ENCODE assay signal across 8 mouse cellular contexts in the genomic region with DNA sequence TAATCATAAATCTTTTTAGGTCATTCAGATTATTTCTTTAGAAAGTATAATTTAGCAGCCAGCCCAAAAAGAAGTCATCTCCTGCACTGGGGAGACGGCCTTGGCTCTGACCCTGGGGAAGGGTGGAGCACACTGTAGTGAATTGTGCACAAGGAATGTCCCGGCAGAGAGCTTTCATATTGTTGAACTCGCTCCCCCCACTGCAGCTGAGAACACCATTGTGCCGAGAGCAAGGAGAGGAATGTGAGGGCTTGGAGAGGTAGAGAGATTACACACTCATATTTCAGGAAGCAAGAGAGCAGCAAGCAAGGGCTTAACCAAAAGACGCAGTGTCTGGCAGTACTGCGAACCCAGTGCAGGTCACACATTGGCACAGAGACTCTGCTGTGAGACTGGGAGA.
A peak's percentile ranks its signal among the peaks of the same experiment; 100 is the strongest.
DNase-seq lines count a peak whose midpoint lies in the region; ATAC-seq and TF ChIP-seq lines count a peak whose summit lies in the region.

No protein-coding gene starts in this region.

- ATAC-seq in forebrain, postnatal 0 days, result no peak
- peak; percentile 52 for ATAC-seq in embryonic facial prominence, embryonic 15.5 days (ENCODE audit: insufficient number of reproducible peaks, low FRiP score, low TSS enrichment, low read depth)
- ATAC-seq in hindbrain, embryonic 12.5 days (ENCODE audit: low FRiP score), result no peak
- ATAC-seq in lung, embryonic 16.5 days (ENCODE audit: low read depth), result peak; percentile 87

- DNase-seq in forebrain, embryonic 10.5 days (ENCODE audit: extremely low spot score, low spot score), result no peak
- no peak for DNase-seq in forebrain, postnatal 0 days
- DNase-seq in right cerebral cortex, postnatal 36 days (ENCODE audit: low spot score in 2 of 2), result no peak
- no peak for DNase-seq in layer of hippocampus, adult 11-12 months (ENCODE audit: low spot score)
- DNase-seq in frontal cortex, postnatal 25 days (ENCODE audit: low spot score in 2 of 2), result no peak

- H3K9me3 ChIP-seq in forebrain, embryonic 10.5 days, result peaks cover 11% of the 10 kb centered on the region
- H3K9me3 ChIP-seq in forebrain, postnatal 0 days (ENCODE audit: low read length), result no peaks in the 10 kb centered on the region
- H3K9me3 ChIP-seq in embryonic facial prominence, embryonic 15.5 days (replicated peaks), result no peaks in the 10 kb centered on the region
- peaks cover 4% of the 10 kb centered on the region; the same call in 1 of the 2 replicates for H3K9me3 ChIP-seq in hindbrain, embryonic 12.5 days (replicated peaks)
- peaks cover 4% of the 10 kb centered on the region; the same call in 1 of the 2 replicates for H3K9me3 ChIP-seq in lung, embryonic 16.5 days (ENCODE audit: control insufficient read depth, low read length)

- no peak overlapping the region for H3K4me3 ChIP-seq in forebrain, embryonic 10.5 days
- H3K4me3 ChIP-seq in forebrain, postnatal 0 days (ENCODE audit: low read depth, low read length), result no peak overlapping the region
- no peak overlapping the region for H3K4me3 ChIP-seq in embryonic facial prominence, embryonic 15.5 days (replicated peaks)
- no peak overlapping the region for H3K4me3 ChIP-seq in hindbrain, embryonic 12.5 days
- no peak overlapping the region for H3K4me3 ChIP-seq in lung, embryonic 16.5 days (ENCODE audit: low read length)

- H3K27ac ChIP-seq in forebrain, embryonic 10.5 days, result peak overlapping the region; percentile 82
- no peak overlapping the region for H3K27ac ChIP-seq in forebrain, postnatal 0 days (ENCODE audit: low read depth, low read length)
- H3K27ac ChIP-seq in embryonic facial prominence, embryonic 15.5 days (replicated peaks), result peak overlapping the region; percentile 78
- 0 out of 2 replicates have a peak overlapping the region, but pooled peaks have one; percentile 23 for H3K27ac ChIP-seq in hindbrain, embryonic 12.5 days
- peak overlapping the region; percentile 89 for H3K27ac ChIP-seq in lung, embryonic 16.5 days (ENCODE audit: low read length)

- peaks cover 57% of the 10 kb centered on the region for H3K4me1 ChIP-seq in forebrain, embryonic 10.5 days
- 0 out of 2 replicates have a peak, but pooled peaks cover 5% of the 10 kb centered on the region for H3K4me1 ChIP-seq in forebrain, postnatal 0 days (ENCODE audit: insufficient read depth)
- H3K4me1 ChIP-seq in embryonic facial prominence, embryonic 15.5 days, result peaks cover 41% of the 10 kb centered on the region
- peaks cover 31% of the 10 kb centered on the region for H3K4me1 ChIP-seq in hindbrain, embryonic 12.5 days
- peaks cover 26% of the 10 kb centered on the region for H3K4me1 ChIP-seq in lung, embryonic 16.5 days (replicated peaks; ENCODE audit: control insufficient read depth, insufficient read depth, low read length)

- 0 out of 2 replicates have a peak, but pooled peaks cover 6% of the 10 kb centered on the region for H3K27me3 ChIP-seq in forebrain, embryonic 10.5 days (ENCODE audit: poor library complexity, severe bottlenecking)
- H3K27me3 ChIP-seq in forebrain, postnatal 0 days (ENCODE audit: insufficient read depth, low read length), result no peaks in the 10 kb centered on the region
- no peaks in the 10 kb centered on the region for H3K27me3 ChIP-seq in embryonic facial prominence, embryonic 15.5 days
- peaks cover 2% of the 10 kb centered on the region; the same call in 1 of the 2 replicates for H3K27me3 ChIP-seq in hindbrain, embryonic 12.5 days
- no peaks in the 10 kb centered on the region for H3K27me3 ChIP-seq in lung, embryonic 16.5 days (ENCODE audit: control insufficient read depth, insufficient read depth, low read depth, low read length)

- no peaks in the 10 kb centered on the region; the same call in 1 of the 2 replicates for H3K36me3 ChIP-seq in forebrain, embryonic 10.5 days (replicated peaks)
- H3K36me3 ChIP-seq in forebrain, postnatal 0 days (ENCODE audit: insufficient read depth), result no peaks in the 10 kb centered on the region
- H3K36me3 ChIP-seq in embryonic facial prominence, embryonic 15.5 days, result no peaks in the 10 kb centered on the region
- no peaks in the 10 kb centered on the region for H3K36me3 ChIP-seq in hindbrain, embryonic 12.5 days
- no peaks in the 10 kb centered on the region for H3K36me3 ChIP-seq in lung, embryonic 16.5 days (ENCODE audit: control insufficient read depth, insufficient read depth, low read length)

- no peak for TF ChIP-seq CTCF in forebrain, postnatal 0 days (IDR thresholded peaks at IDR 0.05; ENCODE audit: low read depth)

- 29% methylated on average over 6 of the region's 6 CpGs for WGBS in forebrain, embryonic 10.5 days
- WGBS in forebrain, postnatal 0 days, result 18% methylated on average over 6 of the region's 6 CpGs
- 18% methylated on average over 6 of the region's 6 CpGs for WGBS in embryonic facial prominence, embryonic 15.5 days
- 18% methylated on average over 6 of the region's 6 CpGs for WGBS in hindbrain, embryonic 12.5 days
- 11% methylated on average over 6 of the region's 6 CpGs for WGBS in lung, embryonic 16.5 days

- no peak overlapping the region for H3K4me2 ChIP-seq in forebrain, postnatal 0 days (ENCODE audit: low read depth)
- H3K4me2 ChIP-seq in embryonic facial prominence, embryonic 15.5 days (replicated peaks), result no peak overlapping the region
- H3K4me2 ChIP-seq in hindbrain, embryonic 12.5 days (replicated peaks), result no peak overlapping the region
- H3K4me2 ChIP-seq in lung, embryonic 16.5 days (ENCODE audit: low read depth, low read length), result no peak overlapping the region

- no peak overlapping the region for H3K9ac ChIP-seq in forebrain, postnatal 0 days
- no peak overlapping the region for H3K9ac ChIP-seq in embryonic facial prominence, embryonic 15.5 days
- H3K9ac ChIP-seq in hindbrain, embryonic 12.5 days, result no peak overlapping the region
- H3K9ac ChIP-seq in lung, embryonic 16.5 days (ENCODE audit: low read length), result 0 out of 2 replicates have a peak overlapping the region, but pooled peaks have one; percentile 1

Comparison
In these comparisons a context has a peak if more than half of its experiments do, and no peak if none do; other contexts are left out.
1. ATAC-seq: peak in embryonic facial prominence, embryonic 15.5 days (single experiment) and lung, embryonic 16.5 days (single experiment); none in forebrain, postnatal 0 days (single experiment) and hindbrain, embryonic 12.5 days (single experiment).